Mouse (Mus musculus) hindbrain, embryonic 13.5 days (tissue): ENCODE data around the gene Usp44. TPM values are rescaled to one million over a fixed set of nuclear protein-coding genes. Genes with fewer than 3 reads are reported as not detected.

ENCODE experiments used
- ATAC-seq: fragments of 200-750 bp; cut with Nextera tagmentation; 2 replicates; pipeline ENCODE4 v1.8.0; 2017; ENCODE audit warnings: moderate TSS enrichment; ENCODE audit not compliant: low FRiP score
- H3K27ac ChIP-seq: fragments of 300-500 bp; sonication (generic); 2 replicates; pipeline ENCODE4 v1.5.1; 2015; ENCODE audit warnings: inconsistent platforms, mild to moderate bottlenecking, moderate library complexity
- H3K27me3 ChIP-seq: fragments of 300-500 bp; sonication (generic); 2 replicates; pipeline ENCODE4 v1.6.1; 2015; ENCODE audit warnings: mild to moderate bottlenecking, inconsistent platforms
- H3K36me3 ChIP-seq: fragments of 300-500 bp; sonication (generic); 2 replicates; pipeline ENCODE4 v1.6.1; 2015; ENCODE audit warnings: mild to moderate bottlenecking, inconsistent platforms
- H3K4me1 ChIP-seq: fragments of 300-500 bp; sonication (generic); replicated peaks from 2 replicates; pipeline ENCODE4 v1.6.1; 2015; ENCODE audit warnings: inconsistent platforms
- H3K4me2 ChIP-seq: fragments of 300-500 bp; sonication (generic); 2 replicates; pipeline ENCODE4 v1.6.1; 2015; ENCODE audit warnings: inconsistent platforms, mild to moderate bottlenecking, moderate library complexity
- H3K4me3 ChIP-seq: fragments of 300-500 bp; sonication (generic); 2 replicates; pipeline ENCODE4 v1.5.1; 2015; ENCODE audit warnings: mild to moderate bottlenecking, inconsistent platforms
- H3K9ac ChIP-seq: fragments of 300-500 bp; sonication (generic); 2 replicates; pipeline ENCODE4 v1.6.1; 2015; ENCODE audit warnings: mild to moderate bottlenecking, inconsistent platforms
- H3K9me3 ChIP-seq: fragments of 300-500 bp; sonication (generic); 2 replicates; pipeline ENCODE4 v1.6.1; 2016; ENCODE audit warnings: inconsistent platforms
- WGBS: fragments of 180-500 bp; shearing (Covaris S2); methylation state at CpG from one replicate; pipeline ENCODE4 v1.1.7; 2015; 5-methylcytosine and 5-hydroxymethylcytosine counted together
- polyA plus RNA-seq: library from polyadenylated mRNA; unstranded; fragments of >200 nt; fragmentation: Nextera tagmentation; extraction: Ambion mirVana; gene quantifications from 2 replicates; pipeline ENCODE4 v1.2.1, GENCODE M21; 2015

Gene Usp44
- polyA plus RNA-seq, 1 experiment from 2014 or later, result 0.68 TPM

DNA sequence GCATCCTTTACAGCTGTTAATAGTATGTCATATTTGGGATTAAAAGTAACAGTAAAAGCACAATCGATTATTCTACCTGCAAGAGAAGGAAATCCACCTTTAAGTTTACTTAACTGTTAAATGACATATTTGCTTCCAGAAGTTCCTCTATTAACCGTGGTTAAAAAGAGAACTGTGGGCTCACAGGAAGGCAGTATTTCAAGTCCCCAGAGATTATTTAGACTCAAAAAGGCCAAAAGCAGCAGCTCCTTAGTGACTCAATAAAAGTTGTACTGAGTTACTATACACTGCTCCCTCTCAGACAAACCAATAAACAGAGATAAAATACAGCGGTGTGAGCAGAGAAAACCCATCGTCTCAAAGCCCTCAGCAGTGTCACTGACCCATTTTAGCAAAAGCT is 37.5 kb downstream of the Usp44 start:
- no peak for ATAC-seq
- WGBS, result 92% methylated on average over 4 of the region's 4 CpGs

DNA sequence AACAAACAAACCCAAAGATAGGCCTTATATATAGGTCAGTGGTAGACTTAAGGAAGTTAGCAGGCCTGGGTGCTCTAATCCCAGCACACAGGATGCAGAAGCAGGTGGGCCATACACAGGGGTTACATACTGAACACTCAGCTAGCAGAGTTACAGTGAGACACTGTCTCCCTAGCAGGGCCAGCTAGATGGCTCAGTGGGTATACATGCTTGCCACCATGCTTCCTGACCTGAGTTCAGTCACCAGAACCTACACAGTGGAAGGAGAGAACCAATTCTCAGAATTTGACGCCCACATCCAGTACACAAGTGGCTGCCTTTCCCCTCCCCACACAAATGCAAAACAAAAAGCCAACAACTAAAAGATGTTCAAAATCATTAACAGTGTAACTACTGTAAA is 45.4 kb downstream of the Usp44 start:
- no peaks in the 10 kb centered on the region for H3K9me3 ChIP-seq
- no peak overlapping the region for H3K9ac ChIP-seq
- H3K36me3 ChIP-seq, result peaks cover 41% of the 10 kb centered on the region
- H3K27ac ChIP-seq, result no peak overlapping the region
- no peaks in the 10 kb centered on the region for H3K4me1 ChIP-seq
- WGBS, result 89% methylated on average over 1 of the region's 1 CpGs
- no peak overlapping the region for H3K4me3 ChIP-seq
- no peak for ATAC-seq
- H3K27me3 ChIP-seq, result no peaks in the 10 kb centered on the region
- H3K4me2 ChIP-seq, result no peak overlapping the region

More for the DNA sequence above, 37.5 kb downstream of the Usp44 start:
- H3K4me1 ChIP-seq, result no peaks in the 10 kb centered on the region
- H3K4me3 ChIP-seq, result no peak overlapping the region
- no peak overlapping the region for H3K4me2 ChIP-seq
- H3K36me3 ChIP-seq, result peaks cover 76% of the 10 kb centered on the region
- no peak overlapping the region for H3K9ac ChIP-seq
- no peaks in the 10 kb centered on the region for H3K9me3 ChIP-seq
- no peaks in the 10 kb centered on the region for H3K27me3 ChIP-seq
- H3K27ac ChIP-seq, result no peak overlapping the region

DNA sequence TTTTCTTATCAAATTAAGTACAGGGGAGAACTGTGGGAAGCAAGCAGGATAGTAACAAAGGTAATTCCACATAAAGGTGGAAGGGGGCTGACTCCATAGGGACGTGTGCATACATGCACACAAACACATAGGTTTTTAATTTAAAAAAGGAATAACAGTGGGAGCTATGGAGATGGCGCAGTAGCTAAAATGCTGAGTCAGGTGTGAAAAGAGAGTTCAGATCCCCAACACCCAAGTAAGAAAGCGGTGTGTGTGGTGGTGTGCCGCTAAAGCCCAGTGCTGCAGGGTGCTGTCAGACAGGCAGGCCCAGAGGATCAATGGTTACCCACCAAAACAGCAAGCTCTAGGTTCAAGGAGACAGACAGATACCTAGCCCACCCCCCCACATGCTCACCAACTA is 47.4 kb downstream of the Usp44 start:
- Histone ChIP-seq H3K4me2 (no peak overlapping the region), H3K36me3 (peaks cover 42% of the 10 kb centered on the region), H3K4me3 (no peak overlapping the region), H3K27ac (no peak overlapping the region), H3K9me3 (no peaks in the 10 kb centered on the region), H3K27me3 (no peaks in the 10 kb centered on the region), H3K4me1 (0 out of 2 replicates have a peak, but pooled peaks cover 2% of the 10 kb centered on the region), H3K9ac (no peak overlapping the region)
- ATAC-seq, result no peak
- WGBS, result 99% methylated on average over 4 of the region's 4 CpGs

DNA sequence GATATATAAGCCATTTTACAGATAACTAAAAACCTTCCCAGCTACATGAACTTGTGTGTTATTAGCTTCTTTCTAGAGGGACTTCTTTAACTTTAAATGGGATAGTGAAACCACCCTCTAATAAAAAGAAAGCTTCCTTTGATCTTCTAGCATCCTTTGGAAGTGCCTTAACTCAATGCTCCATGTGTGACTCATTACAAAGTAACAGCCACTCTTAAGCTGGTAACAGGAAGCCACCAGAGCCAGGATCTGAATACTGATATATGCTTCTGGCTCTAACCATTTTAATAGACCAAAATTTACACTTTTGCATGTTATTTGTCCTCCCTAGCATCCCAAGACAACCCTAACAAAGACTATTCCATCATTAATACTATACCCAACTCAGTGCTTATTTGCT is 50.6 kb downstream of the Usp44 start:
- H3K27me3 ChIP-seq, result no peaks in the 10 kb centered on the region
- H3K4me2 ChIP-seq, result no peak overlapping the region
- 0 out of 2 replicates have a peak, but pooled peaks cover 2% of the 10 kb centered on the region for H3K4me1 ChIP-seq
- H3K4me3 ChIP-seq, result no peak overlapping the region
- H3K9ac ChIP-seq, result no peak overlapping the region
- peaks cover 60% of the 10 kb centered on the region for H3K36me3 ChIP-seq
- no peak overlapping the region for H3K27ac ChIP-seq
- no peaks in the 10 kb centered on the region for H3K9me3 ChIP-seq
- ATAC-seq, result no peak

DNA sequence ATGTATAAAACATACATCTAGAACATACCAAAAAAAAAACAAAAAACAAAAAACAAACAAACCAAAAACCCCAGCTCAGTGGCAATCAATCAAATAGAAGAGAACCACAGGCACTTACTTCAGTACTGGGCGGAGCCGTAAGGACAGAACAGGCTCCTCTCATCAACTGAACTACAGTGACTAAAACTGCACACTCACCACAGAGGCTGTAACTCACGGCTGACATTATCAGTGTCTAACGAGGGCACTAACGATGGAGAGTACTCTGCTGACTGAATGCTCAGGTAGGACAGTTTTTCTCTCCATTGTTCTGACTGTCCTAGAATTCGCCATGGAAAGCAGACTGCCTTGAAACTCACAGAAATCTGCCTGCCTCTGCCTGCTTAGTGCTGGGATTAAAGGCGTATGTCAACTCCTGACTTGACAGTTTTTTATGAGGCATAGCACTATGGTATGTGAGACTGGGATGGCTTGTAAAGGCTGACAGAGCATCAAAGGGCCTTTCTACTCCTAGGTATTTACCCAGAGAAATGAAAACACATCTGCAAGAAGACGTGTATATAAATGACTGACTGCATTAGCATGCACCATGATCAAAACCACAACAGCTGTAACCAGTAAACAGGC is 51.5 kb downstream of the Usp44 start:
- Histone ChIP-seq H3K4me1 (peaks cover 4% of the 10 kb centered on the region), H3K9ac (no peak overlapping the region), H3K4me3 (no peak overlapping the region), H3K9me3 (no peaks in the 10 kb centered on the region), H3K27ac (no peak overlapping the region), H3K36me3 (peaks cover 60% of the 10 kb centered on the region), H3K4me2 (no peak overlapping the region), H3K27me3 (no peaks in the 10 kb centered on the region)
- no peak for ATAC-seq
- WGBS, result 89% methylated on average over 8 of the region's 8 CpGs

DNA sequence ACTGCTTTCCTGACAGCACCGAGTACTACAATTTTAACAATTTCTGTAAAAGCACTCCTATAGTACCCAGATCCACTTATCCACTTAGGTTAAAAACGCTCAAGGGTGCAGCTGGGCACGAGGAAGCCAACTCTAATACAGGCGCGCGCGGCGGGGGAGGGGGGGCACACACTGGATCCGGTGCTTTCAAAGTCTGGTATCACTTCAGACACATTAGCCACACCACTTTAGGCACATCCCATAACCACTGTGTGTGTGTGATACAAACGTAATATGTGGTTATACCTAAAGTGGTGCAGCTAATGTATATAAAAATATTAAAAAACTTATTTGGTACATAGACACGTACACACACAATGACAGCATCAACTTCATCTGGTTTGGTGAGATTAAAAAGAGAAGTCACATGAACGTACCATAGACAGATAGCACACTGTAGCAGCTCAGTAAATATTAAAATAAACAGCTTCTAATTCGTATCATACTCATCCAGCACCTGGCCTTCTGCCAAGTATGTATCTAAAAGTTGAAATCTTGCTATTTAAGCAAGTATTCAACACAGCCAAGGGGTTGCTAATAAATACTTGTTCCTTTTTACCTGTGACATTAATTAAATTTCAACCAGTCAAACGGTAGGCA is 54.6 kb downstream of the Usp44 start:
- 95% methylated on average over 14 of the region's 14 CpGs for WGBS

DNA sequence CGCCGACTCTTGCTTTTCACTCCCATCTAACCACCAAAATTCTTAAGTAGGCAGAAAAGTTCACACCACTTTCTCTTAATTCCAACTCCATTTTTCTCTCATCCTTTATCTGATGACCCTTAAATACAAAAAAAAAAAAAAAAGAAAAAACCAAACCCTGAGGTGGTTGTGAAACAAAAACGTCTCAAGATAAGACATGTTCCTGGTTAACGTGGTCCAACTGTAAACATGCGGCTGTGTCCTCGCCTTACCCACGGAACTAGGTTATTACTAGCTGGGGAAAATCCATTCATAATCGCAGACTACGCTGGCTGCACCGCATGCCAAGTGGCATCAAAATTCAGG is 57.2 kb downstream of the Usp44 start:
- Histone ChIP-seq H3K4me2 (peak overlapping the region; percentile 84), H3K9me3 (no peaks in the 10 kb centered on the region), H3K27me3 (no peaks in the 10 kb centered on the region), H3K27ac (peak overlapping the region; percentile 93), H3K4me3 (peak overlapping the region; percentile 97), H3K9ac (peak overlapping the region; percentile 97), H3K36me3 (peaks cover 32% of the 10 kb centered on the region), H3K4me1 (peaks cover 14% of the 10 kb centered on the region)
- 19% methylated on average over 10 of the region's 10 CpGs for WGBS
- no peak for ATAC-seq

More for the DNA sequence above, 54.6 kb downstream of the Usp44 start:
- Histone ChIP-seq H3K27me3 (no peaks in the 10 kb centered on the region), H3K9me3 (no peaks in the 10 kb centered on the region), H3K4me2 (no peak overlapping the region), H3K36me3 (peaks cover 40% of the 10 kb centered on the region), H3K9ac (no peak overlapping the region), H3K4me1 (peaks cover 17% of the 10 kb centered on the region), H3K27ac (no peak overlapping the region), H3K4me3 (no peak overlapping the region)
- ATAC-seq, result no peak

DNA sequence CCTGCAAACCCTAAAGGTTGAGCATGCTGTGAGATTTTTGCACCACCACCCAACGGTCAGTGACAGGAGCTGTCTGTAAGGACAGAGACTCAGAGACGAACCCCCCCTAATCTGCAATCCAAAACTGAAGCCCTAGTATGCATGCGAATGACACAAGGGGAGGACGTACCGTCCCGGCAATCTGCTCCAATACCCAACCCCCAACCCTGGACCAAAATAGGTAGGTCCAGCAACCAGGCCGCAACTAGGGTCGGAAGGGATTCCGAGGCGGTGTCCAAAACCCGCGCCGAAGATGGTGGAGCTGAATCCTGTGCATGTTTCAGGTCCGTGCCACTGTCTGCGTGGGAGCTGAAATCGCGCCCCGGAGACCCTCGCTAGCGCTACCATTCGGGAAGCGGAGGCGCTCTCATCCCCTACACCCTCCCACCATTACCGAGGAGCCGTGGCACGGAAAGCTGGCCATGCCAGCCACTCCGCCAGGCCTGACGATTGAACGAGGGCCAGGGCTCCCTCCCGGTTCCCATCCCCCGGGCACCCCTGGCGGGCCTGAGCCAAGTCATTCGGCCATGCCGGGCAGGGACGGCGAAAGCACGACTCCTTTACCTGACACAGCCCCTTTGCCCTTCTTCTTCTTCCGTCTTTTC is 57.7 kb downstream of the Usp44 start:
- Histone ChIP-seq H3K4me3 (peak overlapping the region; percentile 97), H3K9ac (peak overlapping the region; percentile 97), H3K27ac (peak overlapping the region; percentile 93), H3K4me1 (peaks cover 14% of the 10 kb centered on the region), H3K4me2 (peak overlapping the region; percentile 84), H3K9me3 (no peaks in the 10 kb centered on the region), H3K27me3 (no peaks in the 10 kb centered on the region), H3K36me3 (peaks cover 28% of the 10 kb centered on the region)
- under 1% methylated on average over 38 of the region's 38 CpGs for WGBS
- peak; percentile 81 for ATAC-seq

DNA sequence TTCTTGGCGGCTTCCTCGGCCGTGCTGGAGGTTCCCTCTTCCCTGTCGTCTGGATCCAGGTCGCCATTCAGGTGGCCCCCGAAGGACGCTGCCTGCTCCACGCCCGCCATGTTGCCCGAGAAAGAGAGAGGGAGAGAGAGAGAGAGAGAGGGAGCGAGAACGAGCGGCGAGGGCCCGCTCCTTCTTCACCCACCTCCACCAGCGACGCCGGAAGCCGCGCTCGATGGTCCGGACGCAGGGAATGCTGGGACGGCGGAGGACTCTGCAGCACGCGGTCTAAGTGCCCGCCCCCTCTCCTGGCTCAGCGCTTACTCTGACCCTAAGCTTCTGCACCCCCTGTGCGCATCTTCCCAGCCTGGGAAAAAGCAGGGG is 58.2 kb downstream of the Usp44 start:
- Histone ChIP-seq H3K27me3 (no peaks in the 10 kb centered on the region), H3K9ac (peak overlapping the region; percentile 97), H3K4me2 (peak overlapping the region; percentile 84), H3K4me3 (peak overlapping the region; percentile 97), H3K27ac (peak overlapping the region; percentile 93), H3K9me3 (no peaks in the 10 kb centered on the region), H3K4me1 (peaks cover 14% of the 10 kb centered on the region), H3K36me3 (peaks cover 24% of the 10 kb centered on the region)
- WGBS, result under 1% methylated on average over 23 of the region's 30 CpGs
- peak; percentile 99 for ATAC-seq

DNA sequence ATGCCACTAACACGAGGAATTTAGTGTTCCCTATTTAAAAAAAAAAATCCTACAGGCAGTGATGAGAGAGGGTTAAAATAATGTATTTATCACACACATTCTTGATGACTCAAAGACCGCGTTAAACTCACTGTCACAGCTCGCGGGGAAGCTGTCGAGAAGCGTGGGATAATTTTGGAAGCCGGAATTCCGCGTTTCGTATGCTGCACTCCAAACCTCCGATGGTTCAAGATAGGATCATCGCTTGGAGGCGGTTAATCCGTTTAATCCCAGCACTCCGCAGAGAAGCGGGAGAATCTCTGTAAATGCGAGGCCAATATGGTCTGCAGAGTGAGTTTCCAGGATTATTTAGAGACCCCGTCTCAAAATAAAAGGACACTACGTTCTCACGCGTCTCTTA is 58.6 kb downstream of the Usp44 start:
- H3K4me1 ChIP-seq, result peaks cover 14% of the 10 kb centered on the region
- peaks cover 20% of the 10 kb centered on the region for H3K36me3 ChIP-seq
- under 1% methylated on average over 22 of the region's 22 CpGs for WGBS
- peak overlapping the region; percentile 97 for H3K4me3 ChIP-seq
- peak overlapping the region; percentile 93 for H3K27ac ChIP-seq
- H3K9ac ChIP-seq, result peak overlapping the region; percentile 97
- no peak; the same call in 1 of the 2 replicates for ATAC-seq
- H3K4me2 ChIP-seq, result peak overlapping the region; percentile 84
- no peaks in the 10 kb centered on the region for H3K9me3 ChIP-seq
- H3K27me3 ChIP-seq, result no peaks in the 10 kb centered on the region

DNA sequence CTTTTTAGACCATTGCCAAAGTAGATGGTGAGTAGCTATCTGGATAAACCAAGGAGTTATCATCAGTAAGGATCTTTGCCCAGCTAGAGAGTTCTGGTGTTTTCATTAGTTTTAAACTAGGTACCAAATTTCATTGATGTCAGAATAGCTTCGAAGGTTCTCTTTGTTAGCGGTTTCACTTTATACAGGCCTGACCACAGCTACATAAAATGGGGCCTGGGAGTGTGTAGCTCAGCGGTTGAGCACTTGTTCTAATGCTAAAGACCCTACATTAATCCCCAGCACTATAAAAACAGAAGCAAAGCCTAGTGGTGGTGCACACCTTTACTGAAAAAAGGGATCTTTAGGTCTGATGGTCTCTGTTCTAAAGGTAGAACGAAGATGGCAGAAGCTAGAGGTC is 59.2 kb downstream of the Usp44 start:
- no peak for ATAC-seq
- Histone ChIP-seq H3K27me3 (no peaks in the 10 kb centered on the region), H3K9ac (peak overlapping the region; percentile 97), H3K4me1 (peaks cover 14% of the 10 kb centered on the region), H3K4me3 (peak overlapping the region; percentile 97), H3K4me2 (peak overlapping the region; percentile 84), H3K36me3 (peaks cover 15% of the 10 kb centered on the region), H3K9me3 (no peaks in the 10 kb centered on the region), H3K27ac (0 out of 2 replicates have a peak overlapping the region, but pooled peaks have one; percentile 93)
- 70% methylated on average over 4 of the region's 4 CpGs for WGBS

DNA sequence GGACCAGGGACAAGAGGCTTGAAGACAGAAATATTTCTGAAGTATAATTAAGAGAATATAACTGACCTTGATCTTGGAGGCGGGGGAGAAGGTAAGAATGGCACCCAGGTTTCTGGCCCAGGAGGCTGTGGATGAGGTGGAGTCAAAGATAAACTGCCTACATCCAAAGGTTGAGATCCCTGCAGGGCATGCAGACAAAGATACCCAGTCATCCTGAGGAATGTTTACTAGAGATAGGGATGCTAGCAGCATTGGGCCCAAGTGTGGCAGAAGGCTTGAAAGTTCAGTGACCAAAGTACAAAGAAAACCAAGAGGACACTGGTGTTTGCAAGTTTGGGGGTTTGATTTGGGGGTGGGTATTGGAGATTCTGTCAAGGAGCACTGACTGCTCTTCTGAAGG is 59.7 kb downstream of the Usp44 start:
- Histone ChIP-seq H3K4me3 (no peak overlapping the region), H3K4me1 (peaks cover 14% of the 10 kb centered on the region), H3K36me3 (peaks cover 11% of the 10 kb centered on the region), H3K9me3 (no peaks in the 10 kb centered on the region), H3K27me3 (no peaks in the 10 kb centered on the region), H3K4me2 (no peak overlapping the region), H3K9ac (no peak overlapping the region), H3K27ac (no peak overlapping the region)
- ATAC-seq, result no peak
- WGBS, result 100% methylated on average over 1 of the region's 1 CpGs
